Mouse (Mus musculus): Measurements from ENCODE around the gene Cul3.
"Not testable (repeated sequence)": the region's sequence is repeated elsewhere in the genome, so short reads cannot be mapped to it uniquely, and the experiment has no call there.

The Cul3 gene

GRCm38 (mm10) chr1:80340436-80341376, at the start of gene Cul3:
TSS of gene Cul3 (minus strand) at chr1:80340480.
- peak; percentile 96 for DNase-seq

GRCm38 (mm10) chr1:80389518-80389917, 49.2 kb upstream of the Cul3 start:
- peak; percentile 18 to 23 for DNase-seq

GRCm38 (mm10) chr1:80383613-80384589, 43.6 kb upstream of the Cul3 start:
- no peak for DNase-seq

GRCm38 (mm10) chr1:80382928-80383327, 42.6 kb upstream of the Cul3 start:
- DNase-seq, result no peak

- DNase-seq, result no peak
Measured at GRCm38 (mm10) chr1:80381302-80381701, 41.0 kb upstream of the Cul3 start.

GRCm38 (mm10) chr1:80372010-80372409, 31.7 kb upstream of the Cul3 start:
- no peak for DNase-seq

GRCm38 (mm10) chr1:80371189-80371889, 31.1 kb upstream of the Cul3 start:
- no peak for DNase-seq

GRCm38 (mm10) chr1:80363486-80363885, 23.2 kb upstream of the Cul3 start:
- DNase-seq, result no peak

- no peak for DNase-seq
Measured at GRCm38 (mm10) chr1:80362946-80363345, 22.7 kb upstream of the Cul3 start.

GRCm38 (mm10) chr1:80362400-80362799, 22.1 kb upstream of the Cul3 start:
- DNase-seq, result no peak

GRCm38 (mm10) chr1:80361771-80362170, 21.5 kb upstream of the Cul3 start:
- DNase-seq, result not testable (repeated sequence)

- no peak for DNase-seq
Measured at GRCm38 (mm10) chr1:80360038-80360608, 19.8 kb upstream of the Cul3 start.

- peak; percentile 66 to 70 for DNase-seq
Measured at GRCm38 (mm10) chr1:80340061-80340435, 232 bp downstream of the Cul3 start.

GRCm38 (mm10) chr1:80339425-80340021, 757 bp downstream of the Cul3 start:
- DNase-seq, result peak in 1 of 2 experiments; percentile 34

GRCm38 (mm10) chr1:80338398-80338797, 1.9 kb downstream of the Cul3 start:
- DNase-seq, result no peak

- DNase-seq, result no peak
Measured at GRCm38 (mm10) chr1:80335726-80336368, 4.4 kb downstream of the Cul3 start.

- no peak for DNase-seq
Measured at GRCm38 (mm10) chr1:80335118-80335517, 5.2 kb downstream of the Cul3 start.

- DNase-seq, result no peak
Measured at GRCm38 (mm10) chr1:80330970-80331369, 9.3 kb downstream of the Cul3 start.

GRCm38 (mm10) chr1:80325761-80326160, 14.5 kb downstream of the Cul3 start:
- no peak for DNase-seq

- no peak for DNase-seq
Measured at GRCm38 (mm10) chr1:80324370-80324769, 15.9 kb downstream of the Cul3 start.

GRCm38 (mm10) chr1:80315533-80316045, 24.7 kb downstream of the Cul3 start:
- no peak for DNase-seq
